Mouse (Mus musculus) right cerebral cortex, adult 18-20 months (tissue): ENCODE measurements around the gene Acox1.

Source experiments
- DNase-seq: peaks from one replicate; pipeline ENCODE4 v3.0.0; 2022; ENCODE audit warnings: mixed read lengths

Acox1 gene

DNA sequence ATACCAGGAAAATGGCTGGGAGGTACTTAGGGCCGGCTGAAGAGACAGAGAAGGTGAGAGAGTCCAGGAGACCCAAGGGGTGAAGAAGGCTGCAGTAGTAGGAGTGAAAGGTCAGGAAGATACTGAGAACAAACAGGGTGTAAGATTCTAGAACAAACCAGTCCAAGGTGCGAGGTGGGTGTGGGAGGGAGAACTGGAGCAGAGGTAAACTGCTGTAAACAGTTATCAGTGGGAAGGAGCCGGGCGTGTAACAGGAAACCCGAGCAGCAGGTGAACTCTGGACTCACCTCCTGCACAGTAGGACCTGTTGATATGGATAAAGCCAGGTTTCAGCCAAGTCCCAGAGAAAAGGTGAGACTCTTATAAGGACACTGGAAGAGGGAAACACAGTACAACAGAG lies 11.9 kb upstream of the Acox1 start:
- DNase-seq, result no peak

DNA sequence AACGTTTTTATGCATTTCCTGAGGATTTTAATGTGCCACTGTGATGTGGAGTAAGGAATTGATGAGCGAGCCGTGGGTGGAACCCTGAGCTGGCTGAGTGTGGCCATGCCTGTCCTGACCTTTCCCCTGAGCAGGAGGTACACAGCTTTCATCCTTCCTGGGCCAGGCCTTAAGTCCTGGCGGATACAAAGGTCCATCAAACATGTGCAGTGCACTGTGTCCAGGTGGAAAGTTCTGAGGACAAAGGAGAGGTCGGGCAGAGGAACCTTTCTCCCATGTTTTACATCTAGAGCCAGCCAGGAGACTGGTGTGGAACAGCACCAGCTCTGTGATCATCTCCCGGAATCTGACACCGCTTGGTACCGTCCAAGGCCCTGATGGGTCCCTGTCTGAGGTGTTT lies 10.4 kb upstream of the Acox1 start:
- no peak for DNase-seq

DNA sequence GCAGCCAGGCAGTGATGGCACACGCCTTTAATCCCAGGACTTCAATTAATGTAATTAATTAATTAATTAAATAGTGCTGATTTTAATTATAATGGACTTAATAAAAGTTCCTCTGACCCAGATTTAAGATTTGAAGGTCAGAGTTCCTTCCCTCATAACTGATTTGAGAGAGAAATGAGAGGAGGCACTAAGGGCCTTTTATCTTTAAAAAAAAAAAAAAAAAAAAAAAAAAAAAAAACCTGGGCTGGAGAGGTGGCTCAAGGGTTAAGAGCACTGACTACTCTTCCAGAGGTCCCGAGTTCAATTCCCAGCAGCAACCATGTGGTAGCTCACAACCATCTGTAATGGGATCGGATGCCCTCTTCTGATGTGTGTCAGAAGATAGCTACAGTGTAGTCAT lies 9.8 kb upstream of the Acox1 start:
- DNase-seq, result no peak

GRCm38 (mm10) chr11:116206678-116207077 lies 7.8 kb upstream of the Acox1 start:
- no peak for DNase-seq

- DNase-seq, result no peak
Observed at GRCm38 (mm10) chr11:116203150-116203549, 4.3 kb upstream of the Acox1 start.

DNA sequence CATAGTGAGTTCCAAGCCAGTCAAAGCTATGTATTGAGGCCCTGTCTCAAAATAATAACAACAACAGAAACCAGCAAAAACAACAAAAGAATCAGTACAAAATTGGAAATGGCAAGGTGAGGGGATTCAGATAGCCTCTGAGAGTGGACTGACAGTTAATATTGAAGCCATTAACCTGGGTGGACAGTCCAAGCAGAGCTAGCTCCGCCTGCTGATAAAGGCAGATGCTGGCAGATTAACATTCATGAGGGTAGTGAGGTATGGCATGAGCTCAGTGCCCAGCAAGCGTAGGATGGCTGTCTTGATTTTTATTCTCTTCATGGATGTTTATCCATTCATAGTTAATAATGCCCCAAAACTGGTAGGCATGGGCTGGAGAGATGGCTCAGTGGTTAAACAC lies 2.3 kb upstream of the Acox1 start:
- DNase-seq, result no peak

- no peak for DNase-seq
Observed at GRCm38 (mm10) chr11:116198132-116198531, 713 bp downstream of the Acox1 start.

GRCm38 (mm10) chr11:116197584-116197906 lies 1.3 kb downstream of the Acox1 start:
- no peak for DNase-seq

- no peak for DNase-seq
Observed at GRCm38 (mm10) chr11:116196866-116197583, 1.8 kb downstream of the Acox1 start.

DNA sequence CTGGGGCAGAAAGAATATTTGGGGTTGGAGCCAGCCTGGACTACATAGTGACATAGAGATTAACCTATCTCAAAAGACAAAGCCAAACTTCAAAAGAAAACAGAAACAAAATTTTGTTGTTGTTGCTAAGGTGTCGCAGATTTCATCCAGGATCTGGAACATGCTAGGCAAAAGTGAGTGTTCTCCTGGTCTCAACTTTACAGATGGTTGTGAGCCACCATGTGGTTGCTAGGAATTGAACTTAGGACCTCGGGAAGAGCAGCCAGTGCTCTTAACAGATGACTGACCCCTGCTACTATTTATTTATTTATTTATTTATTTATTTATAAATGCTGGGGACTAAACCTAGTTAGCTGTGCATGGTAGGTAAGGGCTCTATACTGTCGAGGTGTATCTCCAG lies 2.5 kb downstream of the Acox1 start:
- DNase-seq, result no peak

- DNase-seq, result no peak
Observed at GRCm38 (mm10) chr11:116195252-116195651, 3.6 kb downstream of the Acox1 start.

GRCm38 (mm10) chr11:116194619-116195018 lies 4.2 kb downstream of the Acox1 start:
- DNase-seq, result no peak

DNA sequence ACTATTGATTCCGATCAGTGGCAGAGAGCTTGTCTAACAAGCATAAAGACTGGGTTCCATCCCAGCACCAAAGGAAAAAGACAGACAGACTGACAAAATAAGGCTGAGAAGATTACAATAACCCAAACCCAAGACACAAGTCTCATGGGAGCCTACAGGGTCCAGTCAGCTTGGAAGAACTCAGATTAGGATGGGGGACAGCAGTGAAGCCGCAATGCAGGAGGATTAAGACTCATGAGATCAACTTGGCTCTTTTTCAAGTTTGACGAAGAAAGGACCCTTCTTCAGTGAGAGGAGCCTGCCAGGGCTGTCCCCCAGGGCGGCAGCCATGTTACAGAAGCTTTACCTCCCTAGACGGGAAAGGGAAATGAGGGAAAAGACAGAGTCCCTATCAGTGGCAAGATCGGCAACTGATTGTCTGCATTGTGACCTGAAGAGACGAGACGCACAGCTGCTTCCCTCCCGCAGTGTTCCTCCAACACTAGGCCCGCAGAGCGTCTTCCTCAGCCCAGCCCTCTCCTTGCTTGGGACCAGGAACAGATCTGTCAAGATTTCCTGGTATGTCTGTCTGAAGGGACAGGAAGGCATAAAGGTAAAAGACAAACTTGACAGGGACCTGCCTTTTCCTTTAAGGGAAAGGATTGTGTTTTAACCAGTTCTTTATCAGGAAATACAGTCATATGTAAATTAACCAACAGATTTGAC lies 11.5 kb downstream of the Acox1 start:
- no peak for DNase-seq

DNA sequence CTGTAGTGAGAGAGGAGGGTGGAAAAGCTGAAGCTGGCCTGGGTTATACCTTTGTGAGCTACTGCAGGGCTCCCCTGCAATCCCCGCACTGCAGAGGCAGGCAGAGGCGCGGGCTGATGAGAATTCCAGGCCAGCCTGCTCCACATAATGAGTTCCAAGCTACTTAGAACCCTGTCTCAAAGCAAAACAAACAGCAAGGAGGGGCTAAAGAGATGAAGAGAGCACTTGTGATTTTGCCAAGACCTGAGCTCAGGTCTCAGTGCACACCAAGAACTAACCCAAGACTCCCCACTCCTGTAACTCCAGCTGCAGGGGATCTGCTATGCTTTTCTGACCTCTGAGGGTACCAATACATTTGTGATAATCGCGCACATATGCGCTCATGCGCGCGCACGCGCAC lies 12.5 kb downstream of the Acox1 start:
- no peak for DNase-seq

GRCm38 (mm10) chr11:116185836-116186235 lies 13.0 kb downstream of the Acox1 start:
- DNase-seq, result peak; percentile 34

- no peak for DNase-seq
Observed at GRCm38 (mm10) chr11:116178411-116179121, 20.3 kb downstream of the Acox1 start.

DNA sequence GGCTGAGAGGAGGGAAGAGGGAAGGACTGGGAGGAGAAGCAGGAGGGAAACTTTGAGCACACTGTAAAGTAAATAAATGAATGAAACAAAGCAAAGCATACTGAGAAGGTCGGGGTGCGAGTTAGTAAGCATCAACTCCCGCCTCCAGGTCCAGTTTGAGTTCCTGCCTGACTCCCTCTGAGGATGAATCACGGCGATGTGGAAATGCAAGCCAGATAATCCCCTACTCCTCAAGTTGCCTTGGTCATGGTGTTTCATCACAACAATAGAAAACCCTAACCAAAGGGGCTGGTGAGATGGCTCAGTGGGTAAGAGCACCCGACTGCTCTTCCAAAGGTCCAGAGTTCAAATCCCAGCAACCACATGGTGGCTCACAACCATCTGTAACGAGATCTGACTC lies 22.8 kb downstream of the Acox1 start:
- no peak for DNase-seq

- DNase-seq, result no peak
Observed at GRCm38 (mm10) chr11:116174775-116175448, 23.9 kb downstream of the Acox1 start.

DNA sequence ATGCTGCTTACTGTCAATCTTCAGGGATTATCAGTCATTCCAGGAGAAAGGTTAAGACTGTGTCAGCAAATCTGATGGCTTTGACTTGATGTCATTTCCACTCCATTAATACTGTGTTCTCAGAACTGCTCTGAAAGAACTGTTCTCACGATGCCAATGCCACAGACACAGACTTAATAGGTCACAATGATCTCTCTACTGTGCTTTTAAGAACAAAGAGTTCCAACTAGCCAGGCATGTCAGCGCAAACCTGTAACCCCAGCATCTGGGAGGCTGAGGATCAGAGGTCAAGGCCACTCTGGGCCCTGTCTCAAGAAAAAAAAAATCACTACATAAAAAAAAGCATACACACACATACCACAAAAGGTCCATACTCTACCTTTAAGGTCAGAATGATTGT lies 26.9 kb downstream of the Acox1 start:
- DNase-seq, result no peak

DNA sequence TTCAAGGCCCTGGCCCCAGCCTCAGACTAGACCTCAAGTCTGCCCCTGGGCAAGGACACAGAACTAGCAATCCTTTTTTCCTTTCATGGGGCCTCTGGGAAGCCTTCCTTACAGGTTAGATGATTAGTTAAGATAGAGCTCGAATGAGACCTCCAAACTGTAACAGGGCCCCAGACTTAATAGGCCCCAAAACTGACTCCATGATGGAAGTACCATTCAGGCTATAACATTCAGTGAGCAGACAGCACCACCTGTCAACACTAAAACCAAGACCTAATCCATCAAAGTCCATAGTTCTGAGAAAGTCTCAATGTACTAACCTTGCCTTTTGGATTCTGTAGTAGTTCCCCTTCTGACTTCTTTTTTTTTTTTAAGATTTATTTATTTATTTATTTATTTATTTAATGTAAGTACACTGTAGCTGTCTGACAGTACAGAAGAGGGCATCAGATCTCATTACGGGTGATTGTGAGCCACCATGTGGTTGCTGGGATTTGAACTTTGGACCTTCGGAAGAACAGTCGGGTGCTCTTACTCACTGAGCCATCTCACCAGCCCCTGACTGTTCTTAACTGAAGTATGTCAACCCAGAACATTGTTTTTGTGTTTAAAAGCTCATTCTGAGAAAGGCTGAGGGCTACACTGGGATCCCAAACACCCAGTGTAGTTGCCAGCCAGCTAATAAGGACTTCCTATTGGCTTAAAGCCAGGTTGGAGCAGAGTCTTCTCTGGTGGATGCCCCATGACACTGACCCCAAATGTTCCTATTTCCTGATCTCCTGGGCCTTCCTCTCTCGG lies 28.6 kb downstream of the Acox1 start:
- no peak for DNase-seq

- DNase-seq, result no peak
Observed at GRCm38 (mm10) chr11:116169214-116169613, 29.6 kb downstream of the Acox1 start.

GRCm38 (mm10) chr11:116167884-116168439 lies 30.9 kb downstream of the Acox1 start, which contains the start of gene Fbf1:
Fbf1 (minus strand) TSS chr11:116168166.
- DNase-seq, result peak; percentile 98
